Mouse (Mus musculus): ENCODE results near the gene Dtwd1.

- TF ChIP-seq POLR2A (IDR thresholded peaks at IDR 0.05; ENCODE audit: borderline replicate concordance, control insufficient read depth, low read depth, low read length) (no peak), CTCF (IDR thresholded peaks at IDR 0.05; ENCODE audit: control insufficient read depth, insufficient read depth, low read length) (no peak)
Measured at GRCm38 (mm10) chr2:126191306-126191705, 39.4 kb downstream of the Dtwd1 start.
